Mouse (Mus musculus) kidney, embryonic 16.5 days (tissue): ENCODE measurements around the gene Gm20431. TPM values are rescaled to one million over a fixed set of nuclear protein-coding genes. Genes with fewer than 3 reads are reported as not detected.
A peak's percentile ranks its signal among the peaks of the same experiment; 100 is the strongest.

Source experiments
- ATAC-seq: fragments of 200-750 bp; cut with Nextera tagmentation; 2 replicates; pipeline ENCODE4 v1.8.0; 2017; ENCODE audit warnings: moderate TSS enrichment; ENCODE audit not compliant: low FRiP score, low TSS enrichment
- H3K27ac ChIP-seq: fragments of 300-500 bp; sonication (generic); 2 replicates; pipeline ENCODE4 v1.5.1; 2014; ENCODE audit warnings: low read length
- H3K27me3 ChIP-seq: fragments of 300-500 bp; sonication (generic); 2 replicates; pipeline ENCODE4 v1.6.1; 2014; ENCODE audit warnings: low read length, control low read depth, mixed read lengths; ENCODE audit not compliant: insufficient read depth
- H3K36me3 ChIP-seq: fragments of 300-500 bp; sonication (generic); 2 replicates; pipeline ENCODE4 v1.6.1; 2014; ENCODE audit warnings: low read length, control low read depth, mixed read lengths; ENCODE audit not compliant: insufficient read depth
- H3K4me1 ChIP-seq: fragments of 300-500 bp; sonication (generic); 2 replicates; pipeline ENCODE4 v1.6.1; 2014; ENCODE audit warnings: low read length, control low read depth, mixed read lengths; ENCODE audit not compliant: insufficient read depth
- H3K4me2 ChIP-seq: fragments of 300-500 bp; sonication (generic); replicated peaks from 2 replicates; pipeline ENCODE4 v1.6.1; 2014; ENCODE audit warnings: low read depth, low read length
- H3K4me3 ChIP-seq: fragments of 300-500 bp; sonication (generic); 2 replicates; pipeline ENCODE4 v1.5.1; 2014; ENCODE audit warnings: mild to moderate bottlenecking, low read length
- H3K9ac ChIP-seq: fragments of 300-500 bp; sonication (generic); replicated peaks from 2 replicates; pipeline ENCODE4 v1.6.1; 2014; ENCODE audit warnings: low read length
- H3K9me3 ChIP-seq: fragments of 300-500 bp; sonication (generic); 2 replicates; pipeline ENCODE4 v1.6.1; 2016; ENCODE audit warnings: low read length, control low read depth
- WGBS: fragments of 180-500 bp; shearing (Covaris S2); extraction: QIAGEN DNeasy Blood & Tissue Kit; methylation state at CpG from one replicate; pipeline ENCODE4 v1.1.7; 2014; 5-methylcytosine and 5-hydroxymethylcytosine counted together
- polyA plus RNA-seq: library from polyadenylated mRNA; unstranded; fragments of >200 nt; fragmentation: Nextera tagmentation; extraction: Ambion mirVana; gene quantifications from 2 replicates; pipeline ENCODE4 v1.2.1, GENCODE M21; 2015

Gm20431 gene
- polyA plus RNA-seq, 1 experiment from 2014 or later, result 1.3 TPM

- Histone ChIP-seq H3K4me3 (no peak overlapping the region), H3K9me3 (no peaks in the 10 kb centered on the region), H3K36me3 (no peaks in the 10 kb centered on the region), H3K4me1 (0 out of 2 replicates have a peak, but pooled peaks cover 5% of the 10 kb centered on the region), H3K9ac (no peak overlapping the region), H3K27ac (no peak overlapping the region), H3K27me3 (no peaks in the 10 kb centered on the region), H3K4me2 (no peak overlapping the region)
- 71% methylated on average over 5 of the region's 5 CpGs for WGBS
- ATAC-seq, result no peak
Measured at GRCm38 (mm10) chr2:167668426-167668825, 7.1 kb upstream of the Gm20431 start.

DNA sequence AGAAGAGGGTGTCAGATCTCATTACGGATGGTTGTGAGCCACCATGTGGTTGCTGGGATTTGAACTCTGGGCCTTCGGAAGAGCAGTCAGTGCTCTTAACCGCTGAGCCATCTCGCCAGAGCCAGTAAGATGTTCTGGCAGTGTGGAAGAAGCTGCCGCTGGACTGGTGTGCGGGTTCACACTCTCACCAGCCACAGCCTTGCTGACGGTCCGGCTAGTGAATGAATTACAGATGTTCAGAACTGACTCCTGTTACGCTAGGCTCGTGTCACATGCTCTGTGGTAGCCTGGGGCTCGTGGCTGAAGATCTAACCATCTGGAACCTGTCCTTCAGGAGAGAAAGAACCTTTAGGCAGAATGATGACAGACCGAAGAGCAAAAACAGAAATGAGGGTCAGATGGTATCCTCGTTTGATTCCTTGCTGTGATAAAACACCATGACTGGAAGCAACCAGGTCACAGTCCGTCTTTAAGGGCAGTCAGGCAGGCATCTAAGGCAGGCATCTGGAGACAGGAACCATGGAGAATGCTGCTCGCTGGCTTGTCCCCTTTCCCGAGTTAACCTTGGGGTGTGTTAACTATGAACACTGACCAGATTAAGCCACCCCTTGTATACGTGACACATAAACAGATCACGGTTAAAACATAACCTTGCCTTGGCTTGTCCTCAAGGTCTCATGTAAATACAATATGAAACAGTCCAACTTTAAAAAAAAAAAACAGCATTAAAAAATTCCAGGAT lies 4.8 kb upstream of the Gm20431 start:
- Histone ChIP-seq H3K27me3 (no peaks in the 10 kb centered on the region), H3K36me3 (no peaks in the 10 kb centered on the region), H3K9me3 (no peaks in the 10 kb centered on the region), H3K4me2 (no peak overlapping the region), H3K27ac (no peak overlapping the region), H3K4me3 (no peak overlapping the region), H3K9ac (no peak overlapping the region), H3K4me1 (peaks cover 3% of the 10 kb centered on the region; the same call in 1 of the 2 replicates)
- 75% methylated on average over 18 of the region's 18 CpGs for WGBS
- no peak for ATAC-seq

DNA sequence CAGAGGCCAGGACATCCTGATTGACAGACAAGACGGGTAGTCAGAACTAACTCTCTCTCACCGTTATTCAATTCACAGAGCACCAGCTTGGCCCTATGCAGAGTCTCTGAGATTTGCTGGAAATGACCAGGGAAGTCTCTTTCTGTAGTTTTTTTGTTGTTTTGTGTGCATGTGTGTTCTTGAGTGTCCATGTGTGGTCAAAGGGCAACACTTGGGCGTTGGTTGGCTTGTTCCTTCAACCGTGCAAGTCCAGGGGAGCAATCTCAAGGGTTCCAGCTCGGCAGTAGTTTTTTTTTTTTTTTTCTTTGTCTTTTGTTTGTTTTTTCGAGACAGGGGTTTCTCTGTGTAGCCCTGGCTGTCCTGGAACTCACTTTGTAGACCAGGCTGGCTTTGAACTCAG lies 1.4 kb upstream of the Gm20431 start:
- no peaks in the 10 kb centered on the region for H3K9me3 ChIP-seq
- no peaks in the 10 kb centered on the region for H3K27me3 ChIP-seq
- ATAC-seq, result no peak
- 52% methylated on average over 6 of the region's 6 CpGs for WGBS
- H3K9ac ChIP-seq, result no peak overlapping the region
- peaks cover 28% of the 10 kb centered on the region for H3K4me1 ChIP-seq
- no peak overlapping the region for H3K4me2 ChIP-seq
- no peak overlapping the region for H3K27ac ChIP-seq
- H3K4me3 ChIP-seq, result no peak overlapping the region
- no peaks in the 10 kb centered on the region for H3K36me3 ChIP-seq

DNA sequence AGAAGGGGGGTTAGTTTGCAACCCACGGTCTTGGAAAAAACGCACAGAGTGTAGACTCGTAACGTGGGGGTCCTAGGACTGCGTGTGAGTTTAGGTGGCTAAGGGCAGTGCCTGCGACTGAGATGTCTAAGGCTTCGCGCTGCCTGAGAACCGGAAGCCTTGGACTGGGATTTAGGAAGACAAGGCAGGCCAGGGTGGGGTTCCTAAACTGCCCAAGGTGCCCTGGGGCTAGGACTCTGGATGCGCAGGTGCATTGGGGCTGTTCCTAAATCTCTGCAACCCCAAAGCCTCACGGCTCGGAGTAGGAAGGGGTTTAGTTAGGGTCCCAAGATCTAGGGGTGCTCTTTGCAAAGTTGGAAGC lies 705 bp downstream of the Gm20431 start:
- peak overlapping the region; percentile 87 for H3K4me3 ChIP-seq

GRCm38 (mm10) chr2:167659847-167660610 lies 1.3 kb downstream of the Gm20431 start:
- peaks cover 41% of the 10 kb centered on the region for H3K4me1 ChIP-seq

More for the DNA sequence above, 705 bp downstream of the Gm20431 start:
- ATAC-seq, result 0 out of 2 replicates have a peak, but pooled peaks have one; percentile 3
- peaks cover 41% of the 10 kb centered on the region for H3K4me1 ChIP-seq
- under 1% methylated on average over 12 of the region's 12 CpGs for WGBS
- H3K27ac ChIP-seq, result peak overlapping the region; percentile 76
- no peaks in the 10 kb centered on the region for H3K36me3 ChIP-seq
- peak overlapping the region; percentile 99 for H3K4me2 ChIP-seq
- no peaks in the 10 kb centered on the region for H3K9me3 ChIP-seq
- no peaks in the 10 kb centered on the region for H3K27me3 ChIP-seq
- H3K9ac ChIP-seq, result peak overlapping the region; percentile 89

DNA sequence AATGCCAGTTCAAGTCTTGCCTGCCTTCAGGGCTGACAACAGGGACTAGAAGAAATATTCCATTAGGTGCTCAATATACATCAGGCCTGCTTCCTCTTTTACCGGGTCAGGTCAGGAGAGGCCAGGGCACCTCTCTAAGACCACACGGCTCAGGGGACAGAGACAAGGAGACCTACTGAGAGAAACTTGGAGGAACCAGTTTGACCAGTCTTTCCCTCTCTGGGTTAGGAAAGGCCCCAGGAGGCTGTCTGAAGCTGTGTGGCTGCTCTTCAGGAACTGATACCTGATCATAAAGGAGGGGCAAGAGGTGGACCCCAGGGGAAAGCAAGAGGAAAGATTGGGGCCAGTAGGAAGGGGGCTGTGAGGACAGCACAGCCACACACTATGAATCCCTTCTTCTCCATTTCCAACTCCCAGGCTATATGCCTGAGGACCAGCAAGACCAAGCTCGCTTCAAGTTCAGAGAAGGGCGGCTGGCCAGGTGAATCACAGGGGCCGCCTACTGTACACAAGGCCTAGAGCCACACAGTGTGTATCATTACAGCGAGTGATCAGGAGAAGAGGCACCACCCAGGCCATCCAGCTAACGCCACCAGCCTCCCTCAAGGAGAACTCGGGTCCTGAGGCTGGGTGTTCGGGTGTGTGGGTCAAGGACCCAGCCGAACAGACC lies 2.0 kb downstream of the Gm20431 start:
- Histone ChIP-seq H3K27ac (peak overlapping the region; percentile 76), H3K36me3 (peaks cover 3% of the 10 kb centered on the region; the same call in 1 of the 2 replicates), H3K9ac (0 out of 2 replicates have a peak overlapping the region, but pooled peaks have one; percentile 89), H3K27me3 (no peaks in the 10 kb centered on the region), H3K9me3 (no peaks in the 10 kb centered on the region), H3K4me1 (peaks cover 41% of the 10 kb centered on the region), H3K4me2 (peak overlapping the region; percentile 99), H3K4me3 (peak overlapping the region; percentile 87)
- no peak for ATAC-seq
- 62% methylated on average over 10 of the region's 10 CpGs for WGBS

More at GRCm38 (mm10) chr2:167659847-167660610, 1.3 kb downstream of the Gm20431 start:
- 16% methylated on average over 13 of the region's 13 CpGs for WGBS
- ATAC-seq, result peak; percentile 32; the same call in 1 of the 2 replicates
- peak overlapping the region; percentile 76 for H3K27ac ChIP-seq
- peaks cover under 1% of the 10 kb centered on the region; the same call in 1 of the 2 replicates for H3K36me3 ChIP-seq
- H3K4me3 ChIP-seq, result peak overlapping the region; percentile 87
- no peaks in the 10 kb centered on the region for H3K9me3 ChIP-seq
- peak overlapping the region; percentile 99 for H3K4me2 ChIP-seq
- no peaks in the 10 kb centered on the region for H3K27me3 ChIP-seq
- peak overlapping the region; percentile 89 for H3K9ac ChIP-seq

- peak overlapping the region; percentile 14 for H3K4me3 ChIP-seq
- H3K27ac ChIP-seq, result peak overlapping the region; percentile 76; the same call in 1 of the 2 replicates
- WGBS, result 68% methylated on average over 11 of the region's 11 CpGs
- H3K9me3 ChIP-seq, result no peaks in the 10 kb centered on the region
- ATAC-seq, result no peak
- peaks cover 41% of the 10 kb centered on the region for H3K4me1 ChIP-seq
- H3K9ac ChIP-seq, result 0 out of 2 replicates have a peak overlapping the region, but pooled peaks have one; percentile 11
- H3K36me3 ChIP-seq, result peaks cover 7% of the 10 kb centered on the region
- no peaks in the 10 kb centered on the region for H3K27me3 ChIP-seq
- peak overlapping the region; percentile 22 for H3K4me2 ChIP-seq
Measured at GRCm38 (mm10) chr2:167658712-167659111, 2.6 kb downstream of the Gm20431 start.

- no peak overlapping the region for H3K9ac ChIP-seq
Measured at GRCm38 (mm10) chr2:167657973-167658372, 3.3 kb downstream of the Gm20431 start.

GRCm38 (mm10) chr2:167656629-167657478 lies 4.4 kb downstream of the Gm20431 start:
- H3K4me2 ChIP-seq, result no peak overlapping the region
- H3K27ac ChIP-seq, result peak overlapping the region; percentile 51; the same call in 1 of the 2 replicates
- H3K36me3 ChIP-seq, result peaks cover 14% of the 10 kb centered on the region
- 66% methylated on average over 16 of the region's 16 CpGs for WGBS
- no peaks in the 10 kb centered on the region for H3K27me3 ChIP-seq
- H3K4me3 ChIP-seq, result no peak overlapping the region
- H3K4me1 ChIP-seq, result peaks cover 38% of the 10 kb centered on the region
- ATAC-seq, result no peak
- H3K9me3 ChIP-seq, result no peaks in the 10 kb centered on the region
- H3K9ac ChIP-seq, result peak overlapping the region; percentile 41; the same call in 1 of the 2 replicates

More at GRCm38 (mm10) chr2:167657973-167658372, 3.3 kb downstream of the Gm20431 start:
- H3K4me1 ChIP-seq, result peaks cover 41% of the 10 kb centered on the region
- no peaks in the 10 kb centered on the region for H3K27me3 ChIP-seq
- H3K36me3 ChIP-seq, result peaks cover 8% of the 10 kb centered on the region
- no peak overlapping the region for H3K4me3 ChIP-seq
- no peak for ATAC-seq
- no peaks in the 10 kb centered on the region for H3K9me3 ChIP-seq
- H3K27ac ChIP-seq, result no peak overlapping the region
- 78% methylated on average over 4 of the region's 4 CpGs for WGBS
- H3K4me2 ChIP-seq, result peak overlapping the region; percentile 22; the same call in 1 of the 2 replicates
